Mouse (Mus musculus): Measurements from ENCODE around the gene E330034G19Rik. TPM values are rescaled to one million over a fixed set of nuclear protein-coding genes. Genes with fewer than 3 reads are reported as not detected.

The E330034G19Rik gene
- polyA plus RNA-seq, 1 experiment from 2014 or later = not detected

- H3K36me3 ChIP-seq (ENCODE audit: control insufficient read depth, insufficient read depth, low read length) = no peaks in the 10 kb centered on the region
- no peak overlapping the region for H3K4me3 ChIP-seq (ENCODE audit: low read depth, low read length)
- no peak overlapping the region for H3K4me2 ChIP-seq
- peak; percentile 65 for DNase-seq (ENCODE audit: low spot score, missing footprints)
- H3K27me3 ChIP-seq (ENCODE audit: control insufficient read depth, insufficient read depth, low read length) = no peaks in the 10 kb centered on the region
- H3K27ac ChIP-seq (ENCODE audit: low read depth, low read length) = no peak overlapping the region
- 85% methylated on average over 6 of the region's 6 CpGs for WGBS
- no peaks in the 10 kb centered on the region for H3K9me3 ChIP-seq (ENCODE audit: control insufficient read depth, low read length)
- ATAC-seq (ENCODE audit: low FRiP score) = no peak
- no peak overlapping the region for H3K9ac ChIP-seq (ENCODE audit: low read length)
- H3K4me1 ChIP-seq (ENCODE audit: control insufficient read depth, insufficient read depth, low read length) = peaks cover 10% of the 10 kb centered on the region
Measured at GRCm38 (mm10) chr14:24262382-24262781, 30.6 kb upstream of the E330034G19Rik start.

GRCm38 (mm10) chr14:24262915-24263314, 30.1 kb upstream of the E330034G19Rik start:
- ATAC-seq (ENCODE audit: low FRiP score) (peak; percentile 61; the same call in 1 of the 2 replicates), DNase-seq (ENCODE audit: low spot score, missing footprints) (peak; percentile 89)
- Histone ChIP-seq H3K27ac (ENCODE audit: low read depth, low read length) (no peak overlapping the region), H3K4me2 (no peak overlapping the region), H3K9ac (ENCODE audit: low read length) (no peak overlapping the region), H3K9me3 (ENCODE audit: control insufficient read depth, low read length) (no peaks in the 10 kb centered on the region), H3K4me1 (ENCODE audit: control insufficient read depth, insufficient read depth, low read length) (peaks cover 10% of the 10 kb centered on the region), H3K27me3 (ENCODE audit: control insufficient read depth, insufficient read depth, low read length) (no peaks in the 10 kb centered on the region), H3K4me3 (ENCODE audit: low read depth, low read length) (no peak overlapping the region), H3K36me3 (ENCODE audit: control insufficient read depth, insufficient read depth, low read length) (no peaks in the 10 kb centered on the region)
- WGBS = 55% methylated on average over 2 of the region's 2 CpGs

- Histone ChIP-seq H3K4me2 (no peak overlapping the region), H3K9me3 (ENCODE audit: control insufficient read depth, low read length) (no peaks in the 10 kb centered on the region), H3K27ac (ENCODE audit: low read depth, low read length) (no peak overlapping the region), H3K36me3 (ENCODE audit: control insufficient read depth, insufficient read depth, low read length) (no peaks in the 10 kb centered on the region), H3K4me3 (ENCODE audit: low read depth, low read length) (no peak overlapping the region), H3K27me3 (ENCODE audit: control insufficient read depth, insufficient read depth, low read length) (no peaks in the 10 kb centered on the region), H3K9ac (ENCODE audit: low read length) (no peak overlapping the region), H3K4me1 (ENCODE audit: control insufficient read depth, insufficient read depth, low read length) (no peaks in the 10 kb centered on the region)
- WGBS = 86% methylated on average over 1 of the region's 1 CpGs
- ATAC-seq (ENCODE audit: low FRiP score) (no peak), DNase-seq (ENCODE audit: low spot score, missing footprints) (no peak)
Measured at GRCm38 (mm10) chr14:24269571-24269970, 23.4 kb upstream of the E330034G19Rik start.

GRCm38 (mm10) chr14:24273575-24273974, 19.4 kb upstream of the E330034G19Rik start:
- no peaks in the 10 kb centered on the region for H3K4me1 ChIP-seq (ENCODE audit: control insufficient read depth, insufficient read depth, low read length)
- 53% methylated on average over 2 of the region's 2 CpGs for WGBS
- H3K36me3 ChIP-seq (ENCODE audit: control insufficient read depth, insufficient read depth, low read length) = no peaks in the 10 kb centered on the region
- peak; percentile 91 for DNase-seq (ENCODE audit: low spot score, missing footprints)
- no peaks in the 10 kb centered on the region for H3K27me3 ChIP-seq (ENCODE audit: control insufficient read depth, insufficient read depth, low read length)
- no peak overlapping the region for H3K27ac ChIP-seq (ENCODE audit: low read depth, low read length)
- no peak for ATAC-seq (ENCODE audit: low FRiP score)
- H3K4me3 ChIP-seq (ENCODE audit: low read depth, low read length) = no peak overlapping the region
- no peak overlapping the region for H3K9ac ChIP-seq (ENCODE audit: low read length)
- no peak overlapping the region for H3K4me2 ChIP-seq
- no peaks in the 10 kb centered on the region for H3K9me3 ChIP-seq (ENCODE audit: control insufficient read depth, low read length)

GRCm38 (mm10) chr14:24275534-24275933, 17.5 kb upstream of the E330034G19Rik start:
- Histone ChIP-seq H3K9me3 (ENCODE audit: control insufficient read depth, low read length) (no peaks in the 10 kb centered on the region), H3K9ac (ENCODE audit: low read length) (no peak overlapping the region), H3K27me3 (ENCODE audit: control insufficient read depth, insufficient read depth, low read length) (no peaks in the 10 kb centered on the region), H3K36me3 (ENCODE audit: control insufficient read depth, insufficient read depth, low read length) (no peaks in the 10 kb centered on the region), H3K4me1 (ENCODE audit: control insufficient read depth, insufficient read depth, low read length) (no peaks in the 10 kb centered on the region), H3K4me3 (ENCODE audit: low read depth, low read length) (no peak overlapping the region), H3K27ac (ENCODE audit: low read depth, low read length) (no peak overlapping the region), H3K4me2 (no peak overlapping the region)
- ATAC-seq (ENCODE audit: low FRiP score) (no peak), DNase-seq (ENCODE audit: low spot score, missing footprints) (peak; percentile 86)
- WGBS = 65% methylated on average over 2 of the region's 2 CpGs

- Histone ChIP-seq H3K4me3 (ENCODE audit: low read depth, low read length) (no peak overlapping the region), H3K4me2 (no peak overlapping the region), H3K27me3 (ENCODE audit: control insufficient read depth, insufficient read depth, low read length) (no peaks in the 10 kb centered on the region), H3K9ac (ENCODE audit: low read length) (no peak overlapping the region), H3K9me3 (ENCODE audit: control insufficient read depth, low read length) (no peaks in the 10 kb centered on the region), H3K27ac (ENCODE audit: low read depth, low read length) (no peak overlapping the region), H3K4me1 (ENCODE audit: control insufficient read depth, insufficient read depth, low read length) (no peaks in the 10 kb centered on the region), H3K36me3 (ENCODE audit: control insufficient read depth, insufficient read depth, low read length) (no peaks in the 10 kb centered on the region)
- DNase-seq (ENCODE audit: low spot score, missing footprints) (no peak), ATAC-seq (ENCODE audit: low FRiP score) (no peak)
- 71% methylated on average over 4 of the region's 4 CpGs for WGBS
Measured at GRCm38 (mm10) chr14:24281278-24281677, 11.7 kb upstream of the E330034G19Rik start.

GRCm38 (mm10) chr14:24282276-24282675, 10.7 kb upstream of the E330034G19Rik start:
- Histone ChIP-seq H3K36me3 (ENCODE audit: control insufficient read depth, insufficient read depth, low read length) (no peaks in the 10 kb centered on the region), H3K27ac (ENCODE audit: low read depth, low read length) (no peak overlapping the region), H3K27me3 (ENCODE audit: control insufficient read depth, insufficient read depth, low read length) (no peaks in the 10 kb centered on the region), H3K4me1 (ENCODE audit: control insufficient read depth, insufficient read depth, low read length) (no peaks in the 10 kb centered on the region), H3K9ac (ENCODE audit: low read length) (no peak overlapping the region), H3K9me3 (ENCODE audit: control insufficient read depth, low read length) (no peaks in the 10 kb centered on the region), H3K4me3 (ENCODE audit: low read depth, low read length) (no peak overlapping the region), H3K4me2 (no peak overlapping the region)
- DNase-seq (ENCODE audit: low spot score, missing footprints) = no peak
- WGBS = 70% methylated on average over 3 of the region's 3 CpGs
- no peak for ATAC-seq (ENCODE audit: low FRiP score)

- Histone ChIP-seq H3K9ac (ENCODE audit: low read length) (no peak overlapping the region), H3K4me2 (no peak overlapping the region), H3K9me3 (ENCODE audit: control insufficient read depth, low read length) (no peaks in the 10 kb centered on the region), H3K4me1 (ENCODE audit: control insufficient read depth, insufficient read depth, low read length) (no peaks in the 10 kb centered on the region), H3K27ac (ENCODE audit: low read depth, low read length) (no peak overlapping the region), H3K36me3 (ENCODE audit: control insufficient read depth, insufficient read depth, low read length) (no peaks in the 10 kb centered on the region), H3K4me3 (ENCODE audit: low read depth, low read length) (no peak overlapping the region), H3K27me3 (ENCODE audit: control insufficient read depth, insufficient read depth, low read length) (no peaks in the 10 kb centered on the region)
- WGBS = 61% methylated on average over 4 of the region's 4 CpGs
- DNase-seq (ENCODE audit: low spot score, missing footprints) (no peak), ATAC-seq (ENCODE audit: low FRiP score) (no peak)
Measured at GRCm38 (mm10) chr14:24286136-24286535, 6.9 kb upstream of the E330034G19Rik start.

- ATAC-seq (ENCODE audit: low FRiP score) = no peak
Measured at GRCm38 (mm10) chr14:24290726-24291125, 2.3 kb upstream of the E330034G19Rik start.

GRCm38 (mm10) chr14:24293631-24294030, 617 bp downstream of the E330034G19Rik start:
- DNase-seq (ENCODE audit: low spot score, missing footprints) (no peak), ATAC-seq (ENCODE audit: low FRiP score) (no peak)
- Histone ChIP-seq H3K36me3 (ENCODE audit: control insufficient read depth, insufficient read depth, low read length) (no peaks in the 10 kb centered on the region), H3K9ac (ENCODE audit: low read length) (no peak overlapping the region), H3K4me1 (ENCODE audit: control insufficient read depth, insufficient read depth, low read length) (no peaks in the 10 kb centered on the region), H3K27ac (ENCODE audit: low read depth, low read length) (no peak overlapping the region), H3K9me3 (ENCODE audit: control insufficient read depth, low read length) (no peaks in the 10 kb centered on the region), H3K4me3 (ENCODE audit: low read depth, low read length) (no peak overlapping the region), H3K4me2 (no peak overlapping the region), H3K27me3 (ENCODE audit: control insufficient read depth, insufficient read depth, low read length) (no peaks in the 10 kb centered on the region)
- WGBS = 92% methylated on average over 5 of the region's 5 CpGs

More at GRCm38 (mm10) chr14:24290726-24291125, 2.3 kb upstream of the E330034G19Rik start:
- Histone ChIP-seq H3K27me3 (ENCODE audit: control insufficient read depth, insufficient read depth, low read length) (no peaks in the 10 kb centered on the region), H3K36me3 (ENCODE audit: control insufficient read depth, insufficient read depth, low read length) (no peaks in the 10 kb centered on the region), H3K27ac (ENCODE audit: low read depth, low read length) (no peak overlapping the region), H3K9me3 (ENCODE audit: control insufficient read depth, low read length) (no peaks in the 10 kb centered on the region), H3K4me1 (ENCODE audit: control insufficient read depth, insufficient read depth, low read length) (no peaks in the 10 kb centered on the region), H3K4me3 (ENCODE audit: low read depth, low read length) (no peak overlapping the region), H3K9ac (ENCODE audit: low read length) (no peak overlapping the region), H3K4me2 (no peak overlapping the region)
- DNase-seq (ENCODE audit: low spot score, missing footprints) = no peak

Data from midbrain, embryonic 11.5 days (tissue).